ENCODE assay signal across 20 mouse cellular contexts in the genomic region with DNA sequence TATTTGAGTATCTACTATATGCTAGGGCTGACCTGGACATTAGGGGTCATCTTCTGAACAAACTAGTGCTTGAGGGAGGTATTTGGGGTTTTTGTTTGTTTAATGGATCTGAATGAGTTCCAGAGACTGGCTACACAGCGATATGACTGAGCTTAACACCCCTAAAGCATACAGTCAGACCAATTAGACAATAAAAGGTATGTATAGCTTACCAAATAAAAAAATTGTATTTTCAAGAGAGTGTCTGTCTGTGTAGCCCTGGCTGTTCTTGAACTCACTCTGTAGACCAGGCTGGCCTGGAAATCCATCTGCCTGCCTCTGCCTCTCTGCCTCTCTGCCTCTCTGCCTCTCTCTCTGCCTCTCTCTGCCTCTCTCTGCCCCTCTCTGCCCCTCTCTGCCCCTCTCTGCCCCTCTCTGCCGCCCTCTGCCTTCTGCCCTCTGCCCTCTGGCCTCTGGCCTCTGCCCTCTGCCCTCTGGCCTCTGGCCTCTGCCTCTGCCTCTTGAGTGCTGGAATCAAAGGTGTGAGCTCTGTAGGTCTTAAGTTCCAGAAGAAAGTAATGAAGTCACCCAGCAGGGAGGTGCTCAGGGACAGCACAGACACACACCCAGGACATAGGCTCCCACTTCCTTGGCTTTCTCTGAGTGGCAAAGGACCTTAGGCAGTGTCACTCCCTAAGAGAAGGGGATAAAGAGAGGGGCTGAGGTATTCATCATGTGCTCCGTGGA. TPM values are rescaled to one million over a fixed set of nuclear protein-coding genes. Genes with fewer than 3 reads are reported as not detected.
DNase-seq lines count a peak whose midpoint lies in the region; ATAC-seq and TF ChIP-seq lines count a peak whose summit lies in the region.
"Had no signal": no experiment of that assay in that cellular context is flagged by ENCODE, and none has a peak within 500 bp of the region (broad histone marks: within the 10 kb centered on the region; RNA-seq: fewer than 3 reads in every experiment).

No protein-coding gene starts in this region.

- ATAC-seq in heart, embryonic 15.5 days (replicated peaks; ENCODE audit: insufficient number of reproducible peaks, insufficient read depth, low FRiP score, low read depth): no peak
- ATAC-seq in kidney, embryonic 16.5 days (ENCODE audit: low FRiP score, low TSS enrichment): no peak
- ATAC-seq: CD4-positive, CD25-positive, alpha-beta regulatory T cell, adult 4 months; hindbrain, embryonic 16.5 days; intestine, postnatal 0 days; Patski had no signal

- H3K4me2 ChIP-seq in heart, embryonic 15.5 days: no peak overlapping the region
- H3K4me2 ChIP-seq in kidney, embryonic 16.5 days (replicated peaks; ENCODE audit: low read depth, low read length): peak overlapping the region; percentile 60; the same call in 1 of the 2 replicates
- H3K4me2 ChIP-seq: liver, embryonic 15.5 days; midbrain, embryonic 11.5 days had no signal

- H3K79me2 ChIP-seq in heart, adult 2 months (replicated peaks; ENCODE audit: control insufficient read depth, insufficient read depth, low read length): no peaks in the 10 kb centered on the region

- no peaks in the 10 kb centered on the region for H3K4me1 ChIP-seq in cerebellum, adult 2 months (ENCODE audit: control insufficient read depth, insufficient read depth, low read length)
- H3K4me1 ChIP-seq in heart, embryonic 15.5 days (replicated peaks): peaks cover 19% of the 10 kb centered on the region
- no peaks in the 10 kb centered on the region for H3K4me1 ChIP-seq in heart, adult 2 months (ENCODE audit: control insufficient read depth, insufficient read depth, low read length)
- H3K4me1 ChIP-seq in kidney, embryonic 16.5 days (ENCODE audit: insufficient read depth, low read length): peaks cover 16% of the 10 kb centered on the region; the same call in 1 of the 2 replicates
- H3K4me1 ChIP-seq: liver, embryonic 15.5 days had no signal

- intact Hi-C loops in heart, adult 2 months (cut with DNase I): no loop called here
- intact Hi-C loops in left cerebral cortex, postnatal 25 days (cut with DNase I): no loop called here

- WGBS in cerebellum, adult 2 months: 82% methylated on average over 3 of the region's 3 CpGs
- 77% methylated on average over 3 of the region's 3 CpGs for WGBS in heart, embryonic 15.5 days
- 83% methylated on average over 3 of the region's 3 CpGs for WGBS in heart, adult 2 months
- 76% methylated on average over 3 of the region's 3 CpGs for WGBS in kidney, embryonic 16.5 days

- H3K4me3 ChIP-seq in cerebellum, adult 2 months (replicated peaks; ENCODE audit: insufficient read depth, low read depth, low read length): no peak overlapping the region
- H3K4me3 ChIP-seq in heart, embryonic 15.5 days: peak overlapping the region; percentile 46; the same call in 1 of the 2 replicates
- no peak overlapping the region for H3K4me3 ChIP-seq in heart, adult 2 months
- H3K4me3 ChIP-seq in kidney, embryonic 16.5 days (ENCODE audit: low read length): peak overlapping the region; percentile 50; the same call in 1 of the 2 replicates
- H3K4me3 ChIP-seq: liver, embryonic 15.5 days had no signal

- TF ChIP-seq CTCF in cerebellum, adult 2 months (IDR thresholded peaks at IDR 0.05; ENCODE audit: borderline replicate concordance, insufficient read depth, low read depth, low read length): no peak
- TF ChIP-seq CTCF in heart, adult 2 months (IDR thresholded peaks at IDR 0.05): no peak

- no peak overlapping the region for H3K9ac ChIP-seq in heart, embryonic 15.5 days
- H3K9ac ChIP-seq in heart, adult 2 months (ENCODE audit: low read depth, low read length): no peak overlapping the region
- H3K9ac ChIP-seq in kidney, embryonic 16.5 days (replicated peaks; ENCODE audit: low read length): no peak overlapping the region
- H3K9ac ChIP-seq: limb, embryonic 15.5 days; liver, embryonic 15.5 days had no signal

- no peak overlapping the region for H3K27ac ChIP-seq in cerebellum, adult 2 months (ENCODE audit: insufficient read depth, low read length)
- H3K27ac ChIP-seq in heart, embryonic 15.5 days: no peak overlapping the region
- no peak overlapping the region for H3K27ac ChIP-seq in heart, adult 2 months
- no peak overlapping the region for H3K27ac ChIP-seq in kidney, embryonic 16.5 days (ENCODE audit: low read length)
- H3K27ac ChIP-seq: limb, embryonic 15.5 days; liver, embryonic 15.5 days had no signal

- H3K9me3 ChIP-seq in heart, embryonic 15.5 days (replicated peaks): no peaks in the 10 kb centered on the region
- no peaks in the 10 kb centered on the region for H3K9me3 ChIP-seq in kidney, embryonic 16.5 days (ENCODE audit: low read length)
- H3K9me3 ChIP-seq: limb, embryonic 15.5 days; liver, embryonic 15.5 days had no signal

- no peaks in the 10 kb centered on the region for H3K36me3 ChIP-seq in heart, embryonic 15.5 days
- no peaks in the 10 kb centered on the region for H3K36me3 ChIP-seq in heart, adult 2 months (ENCODE audit: control insufficient read depth, insufficient read depth, low read length)
- H3K36me3 ChIP-seq in kidney, embryonic 16.5 days (ENCODE audit: insufficient read depth, low read length): no peaks in the 10 kb centered on the region
- H3K36me3 ChIP-seq: limb, embryonic 15.5 days; liver, embryonic 15.5 days had no signal

- no peak for TF ChIP-seq EP300 in heart, adult 2 months (IDR thresholded peaks at IDR 0.05; ENCODE audit: insufficient read depth, low read depth, low read length)

- peak; percentile 79 for DNase-seq in cerebellum, adult 11 months
- DNase-seq in cerebellum, adult 2 months: no peak
- DNase-seq in heart, adult 2 months: no peak
- no peak for DNase-seq in kidney, postnatal 36 days
- DNase-seq in left cerebral cortex, adult 9 months (ENCODE audit: low spot score in 2 of 2): peak; percentile 96 to 99
- DNase-seq in left cerebral cortex, postnatal 25 days (ENCODE audit: low spot score in 2 of 2): no peak
- DNase-seq: adrenal gland, postnatal 14 days; kidney, postnatal 25 days had no signal

- H3K27me3 ChIP-seq in cerebellum, adult 2 months (ENCODE audit: control insufficient read depth, insufficient read depth, low read length): no peaks in the 10 kb centered on the region
- H3K27me3 ChIP-seq in heart, embryonic 15.5 days: peaks cover 48% of the 10 kb centered on the region
- H3K27me3 ChIP-seq in heart, adult 2 months (ENCODE audit: control insufficient read depth, insufficient read depth, low read length): peaks cover 5% of the 10 kb centered on the region; the same call in 1 of the 2 replicates
- H3K27me3 ChIP-seq in kidney, embryonic 16.5 days (ENCODE audit: insufficient read depth, low read length): peaks cover 30% of the 10 kb centered on the region
- H3K27me3 ChIP-seq: Patski had no signal

- no peak for TF ChIP-seq POLR2A in cerebellum, adult 2 months (IDR thresholded peaks at IDR 0.05; ENCODE audit: borderline replicate concordance, insufficient read depth, low read length)
- no peak for TF ChIP-seq POLR2A in heart, adult 2 months (IDR thresholded peaks at IDR 0.05; ENCODE audit: insufficient read depth, low read depth, low read length)

RNA-seq across cellular contexts. Expression of gene Thy1, which starts 2.1 kb away (rescaled TPM):
- polyA plus RNA-seq in cerebellum, adult 2 months (2012; rRNA removed): 860 and 925 TPM in 2 replicates
- polyA plus RNA-seq in heart, embryonic 15.5 days (2015; fragmentation: Nextera tagmentation; extraction: Ambion mirVana): 2.2 and 10.6 TPM in 2 replicates
- total RNA-seq in heart, adult 2 months (2021): 10 to 100 TPM in 1 of 2 experiments, 1 to 10 TPM in 1; 6.6 to 15.5 TPM
- polyA plus RNA-seq in heart, adult 2 months (2012; rRNA removed): 32.3 and 42.7 TPM in 2 replicates
- 7.7 and 10.5 TPM in 2 replicates for polyA plus RNA-seq in kidney, embryonic 16.5 days (2015; fragmentation: Nextera tagmentation; extraction: Ambion mirVana)
- 100 to 1,000 TPM; 826 to 894 TPM for total RNA-seq in left cerebral cortex, postnatal 25 days (2021)
- polyA plus RNA-seq: forebrain, embryonic 11.5 days; midbrain, embryonic 11.5 days; Patski had no signal

RNA-seq across cellular contexts. Expression of gene Usp2, which starts 21.5 kb away (rescaled TPM):
- 43.5 and 47.1 TPM in 2 replicates for polyA plus RNA-seq in cerebellum, adult 2 months (2012; rRNA removed)
- 69.9 and 74.9 TPM in 2 replicates for polyA plus RNA-seq in heart, embryonic 15.5 days (2015; fragmentation: Nextera tagmentation; extraction: Ambion mirVana)
- 100 to 1,000 TPM in 1 of 2 experiments, 10 to 100 TPM in 1; 75.8 to 206 TPM for total RNA-seq in heart, adult 2 months (2021)
- 62.8 and 73.8 TPM in 2 replicates for polyA plus RNA-seq in heart, adult 2 months (2012; rRNA removed)
- 53.9 and 57.7 TPM in 2 replicates for polyA plus RNA-seq in kidney, embryonic 16.5 days (2015; fragmentation: Nextera tagmentation; extraction: Ambion mirVana)
- total RNA-seq in left cerebral cortex, postnatal 25 days (2021): 100 to 1,000 TPM in 1 of 2 experiments, 10 to 100 TPM in 1; 72.3 to 106 TPM

RNA-seq across cellular contexts. Expression of gene Mfrp, which starts 56.2 kb away (rescaled TPM):
- 2.7 and 7.3 TPM in 2 replicates for polyA plus RNA-seq in cerebellum, adult 2 months (2012; rRNA removed)
- polyA plus RNA-seq in heart, embryonic 15.5 days (2015; fragmentation: Nextera tagmentation; extraction: Ambion mirVana): not detected in 2 replicates
- under 1 TPM in 1 of 2 experiments, not detected in 1; 0.05 TPM for total RNA-seq in heart, adult 2 months (2021)
- polyA plus RNA-seq in heart, adult 2 months (2012; rRNA removed): 0.04 and 0.12 TPM in 2 replicates
- 0.10 and 0.25 TPM in 2 replicates for polyA plus RNA-seq in kidney, embryonic 16.5 days (2015; fragmentation: Nextera tagmentation; extraction: Ambion mirVana)
- total RNA-seq in left cerebral cortex, postnatal 25 days (2021): 1 to 10 TPM in 1 of 2 experiments, under 1 TPM in 1; 0.55 to 1.6 TPM
- total RNA-seq: adrenal gland, postnatal 14 days; gastrocnemius, adult 18-20 months had no signal
- polyA plus RNA-seq: CD4-positive, CD25-positive, alpha-beta regulatory T cell, adult 4 months; forebrain, embryonic 11.5 days; heart, embryonic 14.5 days; liver, embryonic 15.5 days; midbrain, embryonic 11.5 days had no signal

Comparison
In these comparisons a context has a peak if more than half of its experiments do, and no peak if none do; other contexts are left out.
1. DNase-seq: peak in cerebellum, adult 11 months (single experiment) and left cerebral cortex, adult 9 months (2 of 2); none in cerebellum, adult 2 months (0 of 2), heart, adult 2 months (0 of 2), kidney, postnatal 36 days (0 of 2) and left cerebral cortex, postnatal 25 days (0 of 2).
2. H3K4me3 ChIP-seq: peak in heart, embryonic 15.5 days (single experiment) and kidney, embryonic 16.5 days (single experiment); none in cerebellum, adult 2 months (single experiment) and heart, adult 2 months (single experiment).
3. RNA of gene Thy1, which starts 2.1 kb away (polyA plus RNA-seq): 860 to 925 TPM in cerebellum, adult 2 months; 32.3 to 42.7 TPM in heart, adult 2 months, 7.7 to 10.5 TPM in kidney, embryonic 16.5 days and 2.2 to 10.6 TPM in heart, embryonic 15.5 days; every median in the first group is over 10 times any median in the second.